Mouse (Mus musculus) splenic B cell, adult 2 months (primary cell): ENCODE measurements around the gene Rbm47.

Source experiments
- DNase-seq: peaks from one replicate; pipeline ENCODE4 v3.0.0-alpha.2; 2011; ENCODE audit warnings: low read depth, low spot score
- H3K27me3 ChIP-seq: 2 replicates; pipeline ENCODE4 v1.6.1; 2012; ENCODE audit warnings: mild to moderate bottlenecking, low read length, moderate library complexity, mixed read lengths; ENCODE audit not compliant: control insufficient read depth, poor library complexity, insufficient read depth, severe bottlenecking
- H3K36me3 ChIP-seq: 2 replicates; pipeline ENCODE4 v1.6.1; 2012; ENCODE audit warnings: mild to moderate bottlenecking, low read length, moderate library complexity, mixed read lengths; ENCODE audit not compliant: control insufficient read depth, poor library complexity, insufficient read depth, severe bottlenecking

Rbm47 gene

GRCm38 (mm10) chr5:66096081-66096480 lies 76.8 kb downstream of the Rbm47 start:
- no peaks in the 10 kb centered on the region for H3K36me3 ChIP-seq
- no peak for DNase-seq

GRCm38 (mm10) chr5:66095166-66095565 lies 77.8 kb downstream of the Rbm47 start:
- Histone ChIP-seq H3K36me3 (no peaks in the 10 kb centered on the region), H3K27me3 (no peaks in the 10 kb centered on the region)
- no peak for DNase-seq

More at GRCm38 (mm10) chr5:66096081-66096480, 76.8 kb downstream of the Rbm47 start:
- H3K27me3 ChIP-seq, result no peaks in the 10 kb centered on the region

- Histone ChIP-seq H3K36me3 (no peaks in the 10 kb centered on the region), H3K27me3 (no peaks in the 10 kb centered on the region)
- no peak for DNase-seq
These were observed 82.9 kb downstream of the Rbm47 start for GRCm38 (mm10) chr5:66090037-66090436.

- Histone ChIP-seq H3K36me3 (no peaks in the 10 kb centered on the region), H3K27me3 (no peaks in the 10 kb centered on the region)
- DNase-seq, result no peak
These were observed 83.3 kb downstream of the Rbm47 start for GRCm38 (mm10) chr5:66089600-66089999.

- Histone ChIP-seq H3K27me3 (no peaks in the 10 kb centered on the region), H3K36me3 (no peaks in the 10 kb centered on the region)
- DNase-seq, result no peak
These were observed 84.0 kb downstream of the Rbm47 start for GRCm38 (mm10) chr5:66088902-66089295.

- Histone ChIP-seq H3K27me3 (no peaks in the 10 kb centered on the region), H3K36me3 (no peaks in the 10 kb centered on the region)
- no peak for DNase-seq
These were observed 84.5 kb downstream of the Rbm47 start for GRCm38 (mm10) chr5:66088247-66088901.

- DNase-seq, result no peak
- no peaks in the 10 kb centered on the region for H3K36me3 ChIP-seq
- no peaks in the 10 kb centered on the region for H3K27me3 ChIP-seq
These were observed 86.0 kb downstream of the Rbm47 start for GRCm38 (mm10) chr5:66086952-66087351.

GRCm38 (mm10) chr5:66086304-66086703 lies 86.6 kb downstream of the Rbm47 start:
- H3K27me3 ChIP-seq, result no peaks in the 10 kb centered on the region
- H3K36me3 ChIP-seq, result no peaks in the 10 kb centered on the region
- DNase-seq, result no peak

GRCm38 (mm10) chr5:66085478-66085877 lies 87.4 kb downstream of the Rbm47 start:
- no peaks in the 10 kb centered on the region for H3K36me3 ChIP-seq
- H3K27me3 ChIP-seq, result no peaks in the 10 kb centered on the region
- peak; percentile 31 for DNase-seq

- no peaks in the 10 kb centered on the region for H3K36me3 ChIP-seq
- DNase-seq, result no peak
- H3K27me3 ChIP-seq, result no peaks in the 10 kb centered on the region
These were observed 88.4 kb downstream of the Rbm47 start for GRCm38 (mm10) chr5:66084541-66084940.

- peak; percentile 78 for DNase-seq
- Histone ChIP-seq H3K36me3 (no peaks in the 10 kb centered on the region), H3K27me3 (no peaks in the 10 kb centered on the region)
These were observed 89.6 kb downstream of the Rbm47 start for GRCm38 (mm10) chr5:66083350-66083749.

- H3K36me3 ChIP-seq, result no peaks in the 10 kb centered on the region
- no peaks in the 10 kb centered on the region for H3K27me3 ChIP-seq
- DNase-seq, result no peak
These were observed 90.7 kb downstream of the Rbm47 start for GRCm38 (mm10) chr5:66082229-66082572.

GRCm38 (mm10) chr5:66081443-66082228 lies 91.3 kb downstream of the Rbm47 start:
- no peak for DNase-seq
- no peaks in the 10 kb centered on the region for H3K36me3 ChIP-seq
- no peaks in the 10 kb centered on the region for H3K27me3 ChIP-seq

GRCm38 (mm10) chr5:66080529-66081220 lies 92.2 kb downstream of the Rbm47 start:
- Histone ChIP-seq H3K36me3 (no peaks in the 10 kb centered on the region), H3K27me3 (no peaks in the 10 kb centered on the region)
- no peak for DNase-seq
